Mouse (Mus musculus) neural tube, embryonic 15.5 days (tissue): Measurements from ENCODE around the gene Ctso. TPM values are rescaled to one million over a fixed set of nuclear protein-coding genes. Genes with fewer than 3 reads are reported as not detected.
A peak's percentile ranks its signal among the peaks of the same experiment; 100 is the strongest.

Source experiments
- ATAC-seq: fragments of 200-750 bp; cut with Nextera tagmentation; 2 replicates; pipeline ENCODE4 v1.8.0; 2017; ENCODE audit warnings: mild to moderate bottlenecking, moderate TSS enrichment, moderate library complexity; ENCODE audit not compliant: low FRiP score
- H3K27ac ChIP-seq: fragments of 300-500 bp; sonication (generic); replicated peaks from 2 replicates; pipeline ENCODE4 v1.5.1; 2015; ENCODE audit warnings: mild to moderate bottlenecking, inconsistent platforms
- H3K27me3 ChIP-seq: fragments of 300-500 bp; sonication (generic); replicated peaks from 2 replicates; pipeline ENCODE4 v1.6.1; 2015; ENCODE audit warnings: inconsistent platforms
- H3K36me3 ChIP-seq: fragments of 300-500 bp; sonication (generic); 2 replicates; pipeline ENCODE4 v1.6.1; 2015; ENCODE audit warnings: inconsistent platforms
- H3K4me1 ChIP-seq: fragments of 300-500 bp; sonication (generic); 2 replicates; pipeline ENCODE4 v1.6.1; 2015; ENCODE audit warnings: inconsistent platforms
- H3K4me2 ChIP-seq: fragments of 300-500 bp; sonication (generic); 2 replicates; pipeline ENCODE4 v1.6.1; 2015; ENCODE audit warnings: inconsistent platforms, mild to moderate bottlenecking, moderate library complexity
- H3K4me3 ChIP-seq: fragments of 300-500 bp; sonication (generic); replicated peaks from 2 replicates; pipeline ENCODE4 v1.5.1; 2015; ENCODE audit warnings: mild to moderate bottlenecking, inconsistent platforms
- H3K9ac ChIP-seq: fragments of 300-500 bp; sonication (generic); replicated peaks from 2 replicates; pipeline ENCODE4 v1.6.1; 2015; ENCODE audit warnings: mild to moderate bottlenecking, inconsistent platforms
- H3K9me3 ChIP-seq: fragments of 300-500 bp; sonication (generic); replicated peaks from 2 replicates; pipeline ENCODE4 v1.6.1; 2016; ENCODE audit warnings: inconsistent platforms
- WGBS: fragments of 180-500 bp; shearing (Covaris S2); methylation state at CpG from one replicate; pipeline ENCODE4 v1.1.7; 2015; ENCODE audit warnings: mixed read lengths; 5-methylcytosine and 5-hydroxymethylcytosine counted together
- polyA plus RNA-seq: library from polyadenylated mRNA; unstranded; fragments of >200 nt; fragmentation: Nextera tagmentation; extraction: Ambion mirVana; gene quantifications from 2 replicates; pipeline ENCODE4 v1.2.1, GENCODE M21; 2015

Ctso gene
- polyA plus RNA-seq, 1 experiment from 2014 or later, result 9.8 TPM

DNA sequence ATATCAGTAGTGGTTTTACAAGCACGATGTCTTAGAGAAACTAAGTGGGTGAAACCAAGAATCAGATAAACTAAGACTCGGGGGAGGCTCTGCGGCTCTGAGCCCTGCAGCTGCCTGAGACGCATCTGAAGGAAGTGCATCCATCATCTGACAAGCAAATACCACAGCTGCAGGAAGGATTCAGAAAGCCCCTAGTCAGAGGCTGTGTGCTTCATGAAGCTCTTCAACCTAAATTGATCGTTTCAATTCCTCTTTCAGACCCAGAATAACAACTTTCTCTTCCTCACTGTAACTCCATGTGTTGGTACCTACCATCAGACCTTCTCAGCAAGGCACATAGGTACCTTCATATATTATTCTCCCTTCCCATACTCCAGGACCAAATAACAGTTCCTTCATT, 6.5 kb upstream of the Ctso start:
- ATAC-seq, result no peak
- 60% methylated on average over 5 of the region's 5 CpGs for WGBS

DNA sequence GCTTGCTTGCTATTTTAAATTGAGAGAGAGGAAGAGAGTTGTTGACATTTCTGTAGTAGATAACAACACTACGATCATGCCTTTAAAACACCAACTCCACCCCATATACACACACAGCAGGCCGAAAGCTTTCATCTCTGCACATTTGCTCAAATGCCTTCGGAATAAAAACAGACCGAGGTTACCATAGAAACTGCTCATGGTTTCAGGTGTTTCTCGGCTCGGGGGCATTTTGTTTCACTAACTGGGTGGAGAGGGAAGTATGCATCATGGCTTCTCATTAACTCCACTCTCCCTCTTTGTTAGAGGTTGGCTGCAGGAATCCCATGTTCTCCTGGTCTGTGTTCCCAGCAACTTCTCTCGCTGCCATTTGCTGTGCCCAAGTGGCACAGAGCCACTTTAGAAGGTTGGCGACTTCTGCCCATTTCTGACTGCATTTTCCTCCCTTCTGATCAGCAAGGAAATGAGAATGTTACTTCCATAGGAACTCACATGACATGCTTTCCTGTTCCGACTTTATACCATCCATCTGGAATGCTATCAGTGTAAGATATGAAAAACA, 5.6 kb upstream of the Ctso start:
- H3K36me3 ChIP-seq, result no peaks in the 10 kb centered on the region
- no peak for ATAC-seq
- no peak overlapping the region for H3K4me3 ChIP-seq
- WGBS, result 48% methylated on average over 9 of the region's 9 CpGs
- no peak overlapping the region for H3K4me2 ChIP-seq
- no peaks in the 10 kb centered on the region for H3K9me3 ChIP-seq
- H3K4me1 ChIP-seq, result peaks cover 10% of the 10 kb centered on the region
- H3K27me3 ChIP-seq, result no peaks in the 10 kb centered on the region
- H3K27ac ChIP-seq, result no peak overlapping the region
- H3K9ac ChIP-seq, result no peak overlapping the region

More for the DNA sequence above, 6.5 kb upstream of the Ctso start:
- Histone ChIP-seq H3K4me1 (peaks cover 10% of the 10 kb centered on the region), H3K36me3 (no peaks in the 10 kb centered on the region), H3K4me2 (no peak overlapping the region), H3K27me3 (no peaks in the 10 kb centered on the region), H3K27ac (no peak overlapping the region), H3K9me3 (no peaks in the 10 kb centered on the region), H3K4me3 (no peak overlapping the region), H3K9ac (no peak overlapping the region)

DNA sequence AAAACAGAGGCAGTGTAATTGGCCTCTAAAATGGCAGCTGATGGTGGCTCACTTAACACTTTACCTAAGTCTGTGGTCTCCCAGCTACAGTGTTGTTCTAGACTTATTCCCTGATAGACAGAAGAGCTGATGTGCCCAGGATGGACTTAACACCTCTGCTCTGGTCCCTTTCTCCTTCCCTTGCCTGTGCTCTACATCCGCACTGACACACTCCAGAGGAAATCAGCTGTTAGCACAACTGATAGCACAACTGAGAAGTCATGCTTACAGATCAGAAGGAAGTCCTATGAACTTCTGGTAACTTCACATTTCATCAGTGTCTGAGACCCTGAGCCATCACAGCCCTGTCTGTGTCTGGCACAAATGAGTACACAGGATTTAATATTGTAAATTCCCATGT, 3.3 kb upstream of the Ctso start:
- ATAC-seq, result no peak

DNA sequence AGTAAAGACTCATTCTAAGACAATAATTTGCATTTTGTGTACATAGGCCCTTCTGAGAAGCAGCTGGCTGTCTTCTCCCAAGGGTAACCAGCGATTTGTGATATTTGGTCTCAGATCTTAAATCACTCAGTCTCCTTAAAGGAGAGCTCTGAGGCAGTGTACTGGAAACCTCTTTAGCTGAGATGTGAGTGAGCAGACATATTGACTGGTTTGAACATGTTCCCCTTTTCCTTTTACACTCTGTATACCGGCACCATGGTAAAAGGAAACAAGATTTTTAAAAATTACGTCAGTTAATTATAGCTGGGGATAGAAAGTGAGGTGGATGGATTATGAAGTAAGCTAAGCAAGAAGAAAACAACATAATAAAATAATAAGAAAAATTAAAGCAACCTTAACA, 706 bp upstream of the Ctso start:
- Histone ChIP-seq H3K4me3 (no peak overlapping the region), H3K27ac (no peak overlapping the region), H3K27me3 (no peaks in the 10 kb centered on the region), H3K9me3 (no peaks in the 10 kb centered on the region), H3K36me3 (no peaks in the 10 kb centered on the region), H3K4me1 (peaks cover 10% of the 10 kb centered on the region), H3K4me2 (no peak overlapping the region), H3K9ac (no peak overlapping the region)
- ATAC-seq, result no peak
- 37% methylated on average over 3 of the region's 3 CpGs for WGBS

More for the DNA sequence above, 3.3 kb upstream of the Ctso start:
- H3K4me2 ChIP-seq, result no peak overlapping the region
- no peak overlapping the region for H3K4me3 ChIP-seq
- WGBS, result 93% methylated on average over 1 of the region's 1 CpGs
- H3K9ac ChIP-seq, result no peak overlapping the region
- H3K36me3 ChIP-seq, result no peaks in the 10 kb centered on the region
- H3K4me1 ChIP-seq, result peaks cover 11% of the 10 kb centered on the region
- no peak overlapping the region for H3K27ac ChIP-seq
- no peaks in the 10 kb centered on the region for H3K9me3 ChIP-seq
- no peaks in the 10 kb centered on the region for H3K27me3 ChIP-seq

DNA sequence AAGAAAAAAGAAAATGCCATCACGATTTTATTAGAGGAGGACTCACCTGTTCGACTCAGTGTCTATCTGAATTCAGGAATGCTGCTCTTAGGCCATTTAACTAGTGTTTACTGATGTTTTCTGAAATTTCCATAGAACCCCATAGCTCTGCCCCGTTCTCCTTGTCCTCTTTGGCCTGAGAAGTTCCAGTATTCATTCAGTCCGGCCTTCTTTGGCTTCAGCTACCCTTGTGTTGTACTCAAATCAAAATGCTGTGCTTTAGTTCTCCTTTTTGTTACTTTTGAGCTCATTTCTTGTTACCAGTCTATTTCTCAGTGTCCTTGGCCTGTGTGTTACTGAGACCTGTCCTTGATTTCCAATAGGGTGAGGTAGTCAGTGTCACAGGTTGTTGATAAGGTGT, 947 bp downstream of the Ctso start:
- H3K4me1 ChIP-seq, result peaks cover 6% of the 10 kb centered on the region; the same call in 1 of the 2 replicates
- H3K27me3 ChIP-seq, result no peaks in the 10 kb centered on the region
- no peak overlapping the region for H3K27ac ChIP-seq
- H3K9ac ChIP-seq, result no peak overlapping the region
- peak overlapping the region; percentile 74 for H3K4me2 ChIP-seq
- ATAC-seq, result no peak
- H3K36me3 ChIP-seq, result no peaks in the 10 kb centered on the region
- WGBS, result 81% methylated on average over 4 of the region's 4 CpGs
- H3K4me3 ChIP-seq, result no peak overlapping the region
- H3K9me3 ChIP-seq, result no peaks in the 10 kb centered on the region

DNA sequence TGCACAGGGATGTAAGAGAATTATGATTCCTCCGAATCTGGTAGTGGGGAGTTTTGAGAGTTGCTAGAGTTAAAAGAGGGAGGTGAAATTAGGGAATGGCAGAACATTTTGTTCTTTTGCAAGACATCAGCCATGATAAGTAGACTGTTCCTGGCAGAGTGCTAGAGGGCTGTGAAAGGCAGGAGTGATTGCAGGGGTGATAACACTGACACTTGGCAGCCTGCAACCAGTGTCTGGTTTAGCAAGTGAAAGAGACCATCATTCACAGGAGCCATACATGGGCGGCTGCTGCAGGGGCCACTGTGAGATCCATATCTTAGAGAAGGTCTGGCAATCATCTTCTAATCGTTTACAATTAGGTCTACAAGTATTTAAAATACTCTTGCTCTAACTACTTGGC, 6.5 kb downstream of the Ctso start:
- H3K36me3 ChIP-seq, result no peaks in the 10 kb centered on the region
- no peak overlapping the region for H3K4me3 ChIP-seq
- no peak overlapping the region for H3K9ac ChIP-seq
- H3K4me2 ChIP-seq, result no peak overlapping the region
- no peak for ATAC-seq
- no peaks in the 10 kb centered on the region for H3K27me3 ChIP-seq
- no peak overlapping the region for H3K27ac ChIP-seq
- H3K4me1 ChIP-seq, result no peaks in the 10 kb centered on the region
- 80% methylated on average over 3 of the region's 3 CpGs for WGBS
- H3K9me3 ChIP-seq, result no peaks in the 10 kb centered on the region

DNA sequence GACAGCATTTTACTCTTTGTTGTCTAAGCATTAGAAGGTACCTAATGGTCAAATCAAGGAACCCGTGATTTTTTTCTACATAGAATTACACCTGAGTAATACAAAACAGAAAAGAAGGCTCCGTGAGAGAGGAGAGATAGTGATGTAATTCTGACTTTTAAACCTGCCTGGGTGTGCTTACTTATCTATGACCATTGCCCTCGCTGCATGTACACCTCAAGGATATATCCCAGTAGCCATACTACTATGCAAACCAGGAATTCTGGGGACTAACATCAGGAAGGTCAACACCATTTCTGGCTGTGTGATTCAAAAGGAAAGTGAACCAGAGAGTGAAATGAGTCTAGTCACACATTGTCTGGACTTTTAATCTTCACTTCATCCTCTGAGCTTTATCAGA, 9.9 kb downstream of the Ctso start:
- ATAC-seq, result no peak
- Histone ChIP-seq H3K4me1 (no peaks in the 10 kb centered on the region), H3K36me3 (no peaks in the 10 kb centered on the region), H3K27me3 (no peaks in the 10 kb centered on the region), H3K4me3 (no peak overlapping the region), H3K27ac (no peak overlapping the region), H3K4me2 (no peak overlapping the region), H3K9me3 (no peaks in the 10 kb centered on the region), H3K9ac (no peak overlapping the region)
- 93% methylated on average over 3 of the region's 3 CpGs for WGBS

DNA sequence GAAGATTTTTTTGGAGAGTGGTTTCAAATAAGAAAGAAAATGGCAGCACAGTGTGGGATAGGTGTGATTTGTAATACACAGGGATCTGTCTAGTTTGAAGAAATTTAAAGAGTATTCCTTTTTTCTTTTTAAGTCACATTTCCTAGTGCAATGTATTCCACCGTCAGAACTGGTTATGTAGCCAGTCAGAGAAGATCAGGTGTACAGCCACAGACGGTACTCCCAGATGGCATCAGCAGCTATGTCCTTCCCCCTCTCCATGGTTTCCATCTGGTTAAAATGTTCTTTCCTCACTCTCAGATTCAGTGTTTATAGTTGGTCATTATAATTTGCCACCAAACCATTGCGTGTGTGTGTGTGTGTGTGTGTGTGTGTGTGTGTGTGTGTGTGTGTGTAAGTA, 10.7 kb downstream of the Ctso start:
- no peak overlapping the region for H3K27ac ChIP-seq
- no peak for ATAC-seq
- H3K9me3 ChIP-seq, result no peaks in the 10 kb centered on the region
- no peaks in the 10 kb centered on the region for H3K4me1 ChIP-seq
- H3K27me3 ChIP-seq, result no peaks in the 10 kb centered on the region
- no peaks in the 10 kb centered on the region for H3K36me3 ChIP-seq
- H3K4me3 ChIP-seq, result no peak overlapping the region
- 91% methylated on average over 3 of the region's 3 CpGs for WGBS
- no peak overlapping the region for H3K4me2 ChIP-seq
- H3K9ac ChIP-seq, result no peak overlapping the region

DNA sequence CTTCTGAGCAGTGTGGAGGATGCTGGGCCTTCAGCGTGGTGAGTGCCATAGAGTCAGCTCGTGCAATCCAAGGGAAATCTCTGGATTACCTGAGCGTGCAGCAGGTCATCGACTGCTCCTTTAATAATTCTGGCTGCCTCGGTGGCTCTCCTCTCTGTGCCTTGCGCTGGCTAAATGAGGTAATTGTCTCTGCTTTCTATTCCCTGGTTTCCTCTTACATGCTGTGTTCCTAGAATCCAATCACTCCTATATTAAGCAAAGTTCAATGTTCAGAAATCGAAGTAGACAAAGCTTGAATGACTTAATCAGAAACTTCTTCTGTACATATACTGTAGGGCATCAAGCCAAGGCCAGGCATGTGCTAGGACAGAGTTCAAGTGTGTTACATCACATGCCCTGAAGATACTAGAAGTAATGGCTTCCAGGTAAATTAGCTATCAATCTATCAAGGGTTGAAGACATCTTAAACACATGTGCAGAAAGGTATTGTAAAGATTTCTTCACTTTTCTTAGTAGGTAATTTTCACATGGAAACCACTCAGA, 12.5 kb downstream of the Ctso start:
- Histone ChIP-seq H3K4me3 (no peak overlapping the region), H3K27ac (no peak overlapping the region), H3K36me3 (no peaks in the 10 kb centered on the region), H3K4me1 (no peaks in the 10 kb centered on the region), H3K9me3 (no peaks in the 10 kb centered on the region), H3K27me3 (no peaks in the 10 kb centered on the region), H3K4me2 (no peak overlapping the region), H3K9ac (no peak overlapping the region)
- WGBS, result 93% methylated on average over 7 of the region's 7 CpGs
- no peak for ATAC-seq

DNA sequence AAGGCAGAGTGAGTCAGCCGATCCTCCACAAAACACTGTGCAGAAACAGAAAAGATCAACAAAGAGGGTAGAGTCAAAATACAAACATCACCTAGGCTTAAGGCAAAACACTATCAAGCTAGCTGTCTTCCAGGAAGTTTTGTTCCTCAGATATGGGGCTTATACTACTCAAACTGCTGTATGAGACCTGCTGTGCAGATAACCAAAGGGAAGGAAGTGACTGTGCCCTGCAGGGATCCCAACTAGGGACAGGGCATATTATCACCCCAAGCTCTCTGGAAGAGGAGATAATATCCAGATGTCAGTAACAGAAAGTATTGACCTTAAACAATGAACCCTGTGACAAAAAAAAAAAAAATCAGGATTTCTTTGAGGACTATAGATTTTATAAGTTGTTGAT, 16.6 kb downstream of the Ctso start:
- Histone ChIP-seq H3K9me3 (no peaks in the 10 kb centered on the region), H3K36me3 (no peaks in the 10 kb centered on the region), H3K27me3 (no peaks in the 10 kb centered on the region), H3K4me1 (0 out of 2 replicates have a peak, but pooled peaks cover 2% of the 10 kb centered on the region), H3K27ac (no peak overlapping the region), H3K4me3 (no peak overlapping the region), H3K9ac (no peak overlapping the region), H3K4me2 (no peak overlapping the region)
- no peak for ATAC-seq
- WGBS, result 86% methylated on average over 1 of the region's 1 CpGs

DNA sequence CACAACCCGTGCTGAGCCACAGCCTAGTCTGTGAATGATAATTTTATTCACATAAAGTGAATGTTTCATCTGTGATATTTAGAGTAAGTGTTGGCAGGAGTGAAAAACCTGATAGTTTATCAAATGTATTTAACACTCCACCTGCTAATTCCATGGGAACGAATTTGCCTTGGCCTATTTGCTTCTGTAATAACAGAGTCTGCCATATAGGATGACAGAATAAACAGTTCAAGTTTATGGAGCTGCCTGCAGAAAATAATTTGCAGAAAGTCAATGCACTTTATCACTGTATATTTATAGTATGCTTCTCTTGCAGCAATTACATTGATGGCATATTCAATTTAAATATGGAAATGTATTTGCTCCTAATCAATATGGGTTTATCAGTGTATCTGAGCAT, 19.4 kb downstream of the Ctso start:
- Histone ChIP-seq H3K4me1 (0 out of 2 replicates have a peak, but pooled peaks cover 2% of the 10 kb centered on the region), H3K4me2 (no peak overlapping the region), H3K4me3 (no peak overlapping the region), H3K27me3 (no peaks in the 10 kb centered on the region), H3K36me3 (no peaks in the 10 kb centered on the region), H3K27ac (no peak overlapping the region), H3K9me3 (no peaks in the 10 kb centered on the region), H3K9ac (no peak overlapping the region)
- WGBS, result 73% methylated on average over 2 of the region's 2 CpGs
- ATAC-seq, result no peak

DNA sequence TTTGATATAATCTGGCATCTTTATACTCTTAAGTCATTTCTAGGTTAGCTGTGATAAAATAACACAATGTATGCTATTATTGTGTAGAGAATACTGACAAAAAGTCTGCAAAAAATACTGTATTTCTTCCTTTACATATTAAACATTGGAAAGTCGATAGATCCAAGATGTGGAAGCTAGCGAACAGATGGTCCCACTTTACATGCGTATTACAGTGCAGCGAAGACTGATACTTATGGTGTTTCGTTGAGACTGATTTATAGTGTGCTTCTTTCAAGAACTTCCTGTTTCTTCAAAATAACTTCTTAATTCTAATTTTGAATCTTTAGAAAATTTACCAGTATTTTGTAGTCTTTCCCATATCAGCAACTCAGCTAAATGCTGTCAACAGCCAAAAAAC, 25.1 kb downstream of the Ctso start:
- 83% methylated on average over 5 of the region's 5 CpGs for WGBS
- H3K4me1 ChIP-seq, result 0 out of 2 replicates have a peak, but pooled peaks cover 2% of the 10 kb centered on the region
- H3K36me3 ChIP-seq, result no peaks in the 10 kb centered on the region
- no peaks in the 10 kb centered on the region for H3K9me3 ChIP-seq
- no peaks in the 10 kb centered on the region for H3K27me3 ChIP-seq
- H3K9ac ChIP-seq, result no peak overlapping the region
- H3K27ac ChIP-seq, result no peak overlapping the region
- ATAC-seq, result no peak
- no peak overlapping the region for H3K4me2 ChIP-seq
- H3K4me3 ChIP-seq, result no peak overlapping the region
